Mouse (Mus musculus) gastrocnemius, postnatal 4 days (tissue): ENCODE measurements around the gene Trip11. TPM values are rescaled to one million over a fixed set of nuclear protein-coding genes. Genes with fewer than 3 reads are reported as not detected.
A peak's percentile ranks its signal among the peaks of the same experiment; 100 is the strongest.
"Not testable (repeated sequence)": the region's sequence is repeated elsewhere in the genome, so short reads cannot be mapped to it uniquely, and the experiment has no call there.

ENCODE experiments used
- DNase-seq, 2 experiments: peaks; one replicate each; pipeline ENCODE4 v3.0.0; 2021 to 2022; ENCODE audit warnings: low spot score in 2 of 2, mixed read lengths in 2 of 2
- long read RNA-seq, 2 experiments: library from polyadenylated mRNA; stranded (forward); transcript quantifications; one replicate each; pipeline ENCODE4 v2.0.0; 2021
- total RNA-seq, 2 experiments: library from RNA; stranded (reverse); gene quantifications; 2 replicates each; pipeline ENCODE4 v1.2.3; 2021

The Trip11 gene
- total RNA-seq, result 10 to 100 TPM; 29.4 to 31.4 TPM
- long read RNA-seq, experiment 1, full-length matches to known transcripts, result 1 of 9 reads
- long read RNA-seq, experiment 1, partial matches to known transcripts, result 2 of 9 reads
- long read RNA-seq, experiment 1, other reads (novel, unspliced or antisense), result 6 of 9 reads
- long read RNA-seq, experiment 2, full-length matches to known transcripts, result 1 of 4 reads
- long read RNA-seq, experiment 2, partial matches to known transcripts, result 0 of 4 reads
- long read RNA-seq, experiment 2, other reads (novel, unspliced or antisense), result 3 of 4 reads

- peak; percentile 78 to 90 for DNase-seq
Observed at GRCm38 (mm10) chr12:101912626-101913490, at the start of gene Trip11. TSS of gene Trip11 (minus strand) at chr12:101913267.

- not testable (repeated sequence) for DNase-seq
Observed at GRCm38 (mm10) chr12:101958960-101959780, 46.1 kb upstream of the Trip11 start.

- no peak for DNase-seq
Observed at GRCm38 (mm10) chr12:101958556-101958955, 45.5 kb upstream of the Trip11 start.

- peak; percentile 96 to 98 for DNase-seq
Observed at GRCm38 (mm10) chr12:101957942-101958544, 45.0 kb upstream of the Trip11 start, which contains the start of gene Atxn3. TSS of gene Atxn3 (minus strand) at chr12:101958246.

- no peak for DNase-seq
Observed at GRCm38 (mm10) chr12:101957079-101957941, 44.2 kb upstream of the Trip11 start.

GRCm38 (mm10) chr12:101955821-101956220 is 42.8 kb upstream of the Trip11 start:
- DNase-seq, result not testable (repeated sequence)

- no peak for DNase-seq
Observed at GRCm38 (mm10) chr12:101948801-101949200, 35.7 kb upstream of the Trip11 start.

- DNase-seq, result no peak
Observed at GRCm38 (mm10) chr12:101947986-101948385, 34.9 kb upstream of the Trip11 start.

GRCm38 (mm10) chr12:101937572-101937971 is 24.5 kb upstream of the Trip11 start:
- DNase-seq, result no peak

- no peak for DNase-seq
Observed at GRCm38 (mm10) chr12:101935223-101935622, 22.2 kb upstream of the Trip11 start.

GRCm38 (mm10) chr12:101928423-101928822 is 15.4 kb upstream of the Trip11 start:
- no peak for DNase-seq

GRCm38 (mm10) chr12:101922313-101922712 is 9.2 kb upstream of the Trip11 start:
- DNase-seq, result no peak

- DNase-seq, result no peak
Observed at GRCm38 (mm10) chr12:101919847-101920246, 6.8 kb upstream of the Trip11 start.

GRCm38 (mm10) chr12:101917165-101917564 is 4.1 kb upstream of the Trip11 start:
- DNase-seq, result no peak

GRCm38 (mm10) chr12:101911346-101911745 is 1.7 kb downstream of the Trip11 start:
- no peak for DNase-seq

- no peak for DNase-seq
Observed at GRCm38 (mm10) chr12:101910360-101910759, 2.7 kb downstream of the Trip11 start.

- DNase-seq, result no peak
Observed at GRCm38 (mm10) chr12:101905817-101906216, 7.2 kb downstream of the Trip11 start.

- DNase-seq, result no peak
Observed at GRCm38 (mm10) chr12:101904906-101905305, 8.2 kb downstream of the Trip11 start.

GRCm38 (mm10) chr12:101904170-101904569 is 8.9 kb downstream of the Trip11 start:
- DNase-seq, result no peak

GRCm38 (mm10) chr12:101899671-101900245 is 13.3 kb downstream of the Trip11 start:
- DNase-seq, result no peak
